Mouse (Mus musculus) lung, postnatal 0 days (tissue): ENCODE results near the gene Tmem56.

Experiments
- CTCF ChIP-seq: IDR thresholded peaks from 2 replicates; pipeline ENCODE4 v1.5.1; 2016; ENCODE audit warnings: antibody characterized with exemption, mild to moderate bottlenecking
- EP300 ChIP-seq: IDR thresholded peaks from 2 replicates; pipeline ENCODE4 v1.6.1; 2016; ENCODE audit warnings: antibody characterized with exemption, mild to moderate bottlenecking, control low read depth

DNA sequence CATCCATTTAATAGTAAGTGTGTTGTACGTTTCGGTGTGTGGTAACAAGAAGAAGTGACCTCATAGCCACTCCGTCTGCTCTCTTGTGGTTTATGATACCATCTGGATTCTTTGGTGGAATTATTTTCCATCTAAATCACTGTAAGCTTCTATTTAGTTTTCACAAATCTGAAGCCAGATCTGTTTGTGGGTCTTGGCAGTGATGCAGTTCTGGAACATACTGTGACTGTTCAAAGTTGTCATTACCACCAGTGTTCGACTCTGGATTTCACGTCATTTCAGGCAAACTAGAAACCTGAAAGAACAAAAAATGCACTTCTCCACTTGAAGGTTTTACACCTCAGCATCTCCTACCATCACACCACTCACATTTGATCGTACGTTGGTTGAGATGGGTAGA, 32.6 kb upstream of the Tmem56 start:
- TF ChIP-seq CTCF = no peak
- no peak for TF ChIP-seq EP300
